Mouse (Mus musculus) G1E (cell line): ENCODE measurements around the gene Plce1. TPM values are rescaled to one million over a fixed set of nuclear protein-coding genes. Genes with fewer than 3 reads are reported as not detected.

Experiments
- ATAC-seq: 2 replicates; pipeline ENCODE4 v1.8.0; 2016; ENCODE audit warnings: mild to moderate bottlenecking; ENCODE audit not compliant: insufficient number of reproducible peaks, poor library complexity, low FRiP score, severe bottlenecking; ENCODE audit errors: extremely low read depth
- DNase-seq: peaks from one replicate; pipeline ENCODE4 v3.0.0; 2012; ENCODE audit warnings: low spot score
- H3K27me3 ChIP-seq: 2 replicates; pipeline ENCODE4 v1.6.1; 2012; ENCODE audit warnings: mild to moderate bottlenecking, low read length, inconsistent platforms; ENCODE audit not compliant: insufficient read depth
- H3K36me3 ChIP-seq: replicated peaks from 2 replicates; pipeline ENCODE3; 2012; ENCODE audit warnings: mild to moderate bottlenecking, inconsistent platforms
- H3K4me1 ChIP-seq: 2 replicates; pipeline ENCODE4 v1.6.1; 2012; ENCODE audit warnings: low read depth, low read length, inconsistent platforms, mixed read lengths; ENCODE audit not compliant: insufficient read depth
- H3K4me3 ChIP-seq: 2 replicates; pipeline ENCODE4 v1.5.1; 2012; ENCODE audit warnings: low read depth, mild to moderate bottlenecking, inconsistent platforms, low read length, moderate library complexity, mixed read lengths
- H3K9me3 ChIP-seq: replicated peaks from 2 replicates; pipeline ENCODE4 v1.6.1; 2012; ENCODE audit warnings: inconsistent platforms
- CTCF ChIP-seq: IDR thresholded peaks from 2 replicates; pipeline ENCODE4 v1.5.1; 2012; ENCODE audit warnings: low read depth, low read length, inconsistent platforms, mixed read lengths
- GATA1 ChIP-seq: IDR thresholded peaks from 2 replicates; pipeline ENCODE4 v1.6.1; 2012; ENCODE audit warnings: borderline replicate concordance, low read length, inconsistent platforms, mixed read lengths
- GATA2 ChIP-seq: IDR thresholded peaks from 2 replicates; pipeline ENCODE4 v1.6.1; 2012; ENCODE audit warnings: low read depth, low read length, inconsistent platforms, borderline replicate concordance
- POLR2AphosphoS5 ChIP-seq: IDR thresholded peaks from 2 replicates; pipeline ENCODE4 v1.6.1; 2012; ENCODE audit warnings: low read depth, low read length, inconsistent platforms; ENCODE audit not compliant: insufficient replicate concordance
- TAL1 ChIP-seq: conservative IDR thresholded peaks from 2 replicates; pipeline ENCODE4 v1.6.1; 2012; ENCODE audit warnings: low read depth, low read length, inconsistent platforms, mixed read lengths
- polyA plus RNA-seq: library from polyadenylated mRNA; stranded (reverse); fragments of >175 nt; gene quantifications from 2 replicates; pipeline ENCODE4 v1.2.3, GENCODE M21; 2012
- total RNA-seq, 2 experiments: library from RNA; stranded (forward) in 1 of 2; stranded (reverse) in 1 of 2; fragments of 200-1000 nt in 1 of 2; fragments of >200 nt in 1 of 2; fragmentation: Nextera tagmentation in 1 of 2; gene quantifications; 2 replicates each; pipeline ENCODE4 v1.2.3; 2014 to 2017

Gene Plce1
- total and polyA plus RNA-seq, 3 experiments: 0.16 TPM; not detected in 2

DNA sequence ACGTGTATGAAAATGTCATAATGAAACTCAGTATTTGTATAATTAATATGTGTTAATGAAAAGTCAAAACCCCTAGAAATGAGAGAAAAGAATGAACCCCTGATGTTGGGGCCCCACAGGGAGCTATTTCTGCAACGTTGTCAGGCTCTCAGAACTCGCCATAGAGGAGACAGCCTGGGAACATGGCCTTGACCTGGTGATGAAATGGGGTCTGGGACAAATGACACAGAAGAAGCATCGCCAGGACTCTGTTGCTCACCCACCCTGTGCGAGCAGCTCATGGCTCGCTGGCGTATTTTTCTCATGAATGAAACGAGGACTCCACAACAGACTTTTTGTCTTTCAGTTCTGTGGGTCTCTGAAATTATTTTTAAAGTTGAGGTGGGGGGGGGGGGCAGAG is 109.0 kb downstream of the Plce1 start:
- no peaks in the 10 kb centered on the region for H3K9me3 ChIP-seq
- no peak overlapping the region for H3K4me3 ChIP-seq
- DNase-seq (no peak), ATAC-seq (no peak)
- H3K27me3 ChIP-seq: peaks cover 3% of the 10 kb centered on the region; the same call in 1 of the 2 replicates
- TF ChIP-seq CTCF (no peak), GATA1 (no peak), POLR2AphosphoS5 (no peak), TAL1 (no peak), GATA2 (no peak)
- no peaks in the 10 kb centered on the region for H3K4me1 ChIP-seq
- H3K36me3 ChIP-seq: no peaks in the 10 kb centered on the region

DNA sequence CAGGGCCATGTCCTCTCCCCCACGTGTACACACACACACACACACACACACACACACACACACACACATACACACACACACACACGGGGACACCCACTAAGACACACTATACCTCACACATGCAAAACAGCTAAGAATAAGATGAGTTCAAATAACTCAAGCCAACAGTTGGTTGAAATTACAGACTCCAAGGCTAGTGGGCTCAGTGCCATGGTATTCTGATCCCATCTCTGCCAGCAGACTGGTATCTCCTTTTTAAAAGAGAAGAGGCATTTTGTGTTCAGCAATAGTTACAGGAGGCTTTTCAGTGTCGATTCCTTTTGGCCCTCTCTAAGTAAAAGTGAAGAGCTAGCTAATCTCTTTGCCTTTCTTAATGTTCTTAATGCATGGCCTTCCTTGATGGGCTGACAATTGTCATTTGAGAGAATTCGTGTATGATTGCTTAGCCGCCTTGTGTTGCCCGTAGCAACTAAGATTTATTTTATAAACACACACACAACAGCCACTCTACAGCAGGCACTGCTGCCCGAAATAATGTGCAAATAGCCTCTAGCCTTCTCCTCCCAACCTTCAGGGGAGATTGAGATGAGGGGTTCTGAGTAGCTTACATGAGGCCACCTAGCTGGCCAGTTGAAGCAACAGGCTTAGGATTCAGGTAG is 111.8 kb downstream of the Plce1 start:
- Histone ChIP-seq H3K4me1 (no peaks in the 10 kb centered on the region), H3K27me3 (peaks cover 3% of the 10 kb centered on the region; the same call in 1 of the 2 replicates), H3K36me3 (no peaks in the 10 kb centered on the region), H3K9me3 (no peaks in the 10 kb centered on the region), H3K4me3 (no peak overlapping the region)
- no peak for ATAC-seq
- TF ChIP-seq GATA1 (no peak), TAL1 (no peak), CTCF (no peak), GATA2 (no peak)
- DNase-seq: no peak

DNA sequence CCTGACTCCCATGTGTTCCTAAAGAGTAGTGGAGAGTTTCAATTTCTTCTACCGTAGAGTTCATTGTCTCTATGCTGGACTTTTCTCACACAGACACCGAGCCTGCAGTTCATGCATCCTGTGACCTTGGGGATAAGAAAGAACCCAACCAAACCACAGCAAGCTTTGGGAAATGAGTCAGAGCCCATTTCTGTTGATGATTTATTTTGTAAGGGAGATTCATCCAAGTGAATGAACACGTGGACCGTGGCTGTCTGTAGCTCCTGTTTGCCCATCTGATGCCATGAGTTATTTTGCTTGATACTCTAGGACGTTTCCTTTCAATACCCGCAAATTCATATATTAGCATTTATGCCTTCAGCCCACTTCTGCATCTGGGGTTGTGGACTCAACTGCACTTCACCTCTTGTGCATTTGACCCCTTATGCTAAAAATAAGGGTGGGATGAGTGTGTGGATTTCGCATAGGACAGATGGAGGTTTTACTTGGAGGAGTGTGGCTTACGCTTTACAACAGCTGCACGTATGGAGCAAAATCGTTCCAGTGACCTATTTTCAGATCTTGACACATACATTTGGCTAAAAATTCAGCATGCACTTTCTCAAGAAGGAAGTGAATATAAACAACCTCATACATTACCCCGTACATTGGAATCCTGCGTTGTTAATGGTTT is 112.5 kb downstream of the Plce1 start:
- no peak overlapping the region for H3K4me3 ChIP-seq
- no peak for TF ChIP-seq TAL1
- no peaks in the 10 kb centered on the region for H3K36me3 ChIP-seq
- ATAC-seq (no peak), DNase-seq (no peak)
- no peaks in the 10 kb centered on the region for H3K9me3 ChIP-seq
- H3K27me3 ChIP-seq: peaks cover 3% of the 10 kb centered on the region; the same call in 1 of the 2 replicates
- no peaks in the 10 kb centered on the region for H3K4me1 ChIP-seq

DNA sequence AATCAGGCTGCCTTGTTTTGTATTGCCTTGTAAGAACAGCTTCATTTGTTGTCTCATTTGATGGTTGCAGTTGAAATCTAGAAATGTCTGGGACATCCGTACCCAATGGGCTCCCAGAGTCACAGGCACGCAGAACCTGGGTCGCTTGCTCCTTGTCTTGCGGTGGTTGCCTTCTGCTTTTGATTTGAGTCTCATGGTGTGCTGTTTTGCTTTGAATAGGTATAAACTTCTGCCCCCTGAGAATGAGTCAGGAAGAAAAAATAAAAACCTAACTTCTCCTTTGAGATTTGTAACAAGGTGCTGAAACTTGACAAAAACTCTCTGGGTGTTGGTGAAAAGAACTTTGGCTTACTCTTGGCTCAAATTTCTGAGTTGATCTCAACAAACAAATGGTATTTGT is 115.2 kb downstream of the Plce1 start:
- DNase-seq: no peak
- no peaks in the 10 kb centered on the region for H3K9me3 ChIP-seq
- ATAC-seq: no peak
- no peaks in the 10 kb centered on the region for H3K36me3 ChIP-seq
- H3K4me3 ChIP-seq: no peak overlapping the region
- no peak for TF ChIP-seq CTCF
- no peak for TF ChIP-seq GATA1
- TF ChIP-seq POLR2AphosphoS5: no peak
- no peak for TF ChIP-seq GATA2
- TF ChIP-seq TAL1: no peak
- H3K4me1 ChIP-seq: no peaks in the 10 kb centered on the region
- H3K27me3 ChIP-seq: peaks cover 3% of the 10 kb centered on the region; the same call in 1 of the 2 replicates

DNA sequence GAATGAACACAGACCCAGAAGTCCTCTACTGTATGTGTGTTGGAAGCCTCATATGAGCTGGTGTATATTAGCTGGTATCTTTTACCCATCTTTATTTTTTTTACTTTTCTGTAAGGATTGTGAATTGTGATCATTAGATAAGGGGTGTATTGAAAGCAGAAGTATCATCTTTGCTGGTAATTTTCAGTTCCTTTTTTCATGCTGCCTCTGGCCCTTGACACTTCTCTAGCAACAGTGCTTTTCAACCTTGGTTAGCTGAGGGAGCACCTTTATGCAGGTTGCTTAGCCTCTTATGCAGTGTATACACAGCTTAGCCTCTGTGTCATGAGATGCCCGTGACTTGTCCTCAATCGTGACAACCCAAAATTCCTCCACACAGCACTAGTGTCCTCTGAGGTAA is 116.5 kb downstream of the Plce1 start:
- no peak for DNase-seq
- TF ChIP-seq CTCF: no peak
- no peak for TF ChIP-seq GATA2
- ATAC-seq: no peak
- Histone ChIP-seq H3K27me3 (no peaks in the 10 kb centered on the region; the same call in 1 of the 2 replicates), H3K9me3 (no peaks in the 10 kb centered on the region), H3K4me3 (no peak overlapping the region), H3K4me1 (no peaks in the 10 kb centered on the region), H3K36me3 (no peaks in the 10 kb centered on the region)

DNA sequence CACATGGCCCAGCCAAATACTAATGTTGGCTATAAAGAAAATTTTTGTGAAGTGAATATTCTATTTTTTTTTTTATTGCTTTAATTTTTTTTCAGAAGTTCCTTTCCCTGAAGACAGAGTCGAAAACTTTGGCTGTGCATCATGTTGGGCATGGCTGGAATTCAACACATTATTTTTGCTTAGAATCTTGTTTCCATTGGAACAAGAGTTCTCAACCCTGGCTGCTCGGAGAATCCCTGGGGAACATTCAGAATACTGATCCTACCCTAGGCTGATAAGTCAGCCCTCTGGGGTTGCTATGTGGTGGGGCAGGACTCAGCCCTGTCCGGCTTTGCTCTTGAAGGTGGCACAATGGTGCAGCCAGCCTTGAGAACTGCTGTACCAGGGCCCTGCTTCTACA is 118.1 kb downstream of the Plce1 start:
- DNase-seq: no peak
- Histone ChIP-seq H3K27me3 (no peaks in the 10 kb centered on the region; the same call in 1 of the 2 replicates), H3K4me3 (no peak overlapping the region), H3K36me3 (no peaks in the 10 kb centered on the region), H3K9me3 (no peaks in the 10 kb centered on the region), H3K4me1 (no peaks in the 10 kb centered on the region)
- TF ChIP-seq POLR2AphosphoS5 (no peak), GATA1 (no peak), TAL1 (no peak), GATA2 (no peak), CTCF (no peak)
- no peak for ATAC-seq
